Mouse (Mus musculus) lung, postnatal 25 days (tissue): Measurements from ENCODE around the gene Gls2.
"Not testable (repeated sequence)": the region's sequence is repeated elsewhere in the genome, so short reads cannot be mapped to it uniquely, and the experiment has no call there.

Source experiments
- DNase-seq: peaks from one replicate; pipeline ENCODE4 v3.0.0; 2022; ENCODE audit warnings: low spot score

Gene Gls2

DNA sequence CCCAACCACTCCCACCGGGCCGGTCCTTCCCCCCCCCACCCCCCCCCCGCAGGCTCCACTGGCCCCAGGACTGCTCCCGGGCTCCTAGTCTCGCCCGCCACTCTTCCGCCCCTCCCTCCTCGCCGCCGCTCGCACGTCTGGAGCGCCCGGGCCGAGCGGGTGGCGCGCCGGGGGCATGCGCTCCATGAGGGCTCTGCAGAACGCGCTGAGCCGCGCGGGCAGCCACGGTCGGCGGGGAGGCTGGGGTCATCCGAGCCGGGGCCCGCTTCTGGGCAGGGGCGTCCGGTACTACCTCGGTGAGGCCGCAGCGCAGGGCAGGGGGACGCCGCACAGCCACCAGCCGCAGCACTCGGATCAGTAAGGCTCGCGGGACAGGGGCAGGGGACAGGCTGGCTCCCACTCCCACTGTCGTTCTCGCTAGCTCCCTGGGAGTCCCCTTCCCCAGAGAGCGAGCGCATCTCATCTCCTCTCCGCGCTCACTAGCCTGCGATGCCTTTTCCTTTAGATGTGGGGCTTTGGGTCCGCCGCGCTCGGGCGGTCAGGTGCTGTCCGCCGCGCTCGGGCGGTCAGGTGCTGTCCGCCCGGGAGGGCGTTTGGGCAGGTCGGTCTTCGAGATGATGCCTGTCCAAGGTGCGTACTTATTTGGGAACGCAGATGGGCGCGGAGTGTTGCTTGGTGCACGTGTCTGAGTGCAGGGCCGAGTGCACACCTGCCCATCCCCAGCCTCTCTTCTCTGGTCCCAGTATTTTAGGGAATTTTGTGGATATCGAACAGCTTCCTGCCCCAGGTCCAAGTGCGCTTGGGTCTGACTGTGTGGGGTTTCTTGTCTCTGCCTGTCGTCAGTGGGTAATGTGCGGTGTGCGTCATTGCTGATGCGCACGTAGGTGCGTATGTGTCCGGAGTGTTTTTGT is 549 bp downstream of the Gls2 start:
- DNase-seq, result no peak

DNA sequence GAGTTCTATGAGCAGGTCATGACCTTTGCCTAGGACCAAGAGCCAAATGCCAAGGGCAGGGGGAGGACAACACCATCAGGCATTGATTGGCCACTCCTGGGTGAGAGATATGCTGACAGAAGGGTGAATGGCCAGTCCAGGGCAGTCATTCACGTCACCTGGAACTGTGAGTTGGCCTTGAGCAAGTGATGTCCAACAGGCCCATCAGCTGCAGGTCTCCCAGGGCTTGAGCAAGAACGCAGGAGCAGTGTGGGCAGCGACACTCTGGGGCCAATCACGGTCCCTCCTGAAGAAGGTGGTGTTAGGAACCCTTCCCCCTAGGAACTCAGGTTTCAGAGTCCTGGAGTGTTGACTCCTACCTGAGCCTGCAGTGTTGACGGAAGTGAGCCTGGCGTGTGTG is 7.6 kb downstream of the Gls2 start:
- no peak for DNase-seq

DNA sequence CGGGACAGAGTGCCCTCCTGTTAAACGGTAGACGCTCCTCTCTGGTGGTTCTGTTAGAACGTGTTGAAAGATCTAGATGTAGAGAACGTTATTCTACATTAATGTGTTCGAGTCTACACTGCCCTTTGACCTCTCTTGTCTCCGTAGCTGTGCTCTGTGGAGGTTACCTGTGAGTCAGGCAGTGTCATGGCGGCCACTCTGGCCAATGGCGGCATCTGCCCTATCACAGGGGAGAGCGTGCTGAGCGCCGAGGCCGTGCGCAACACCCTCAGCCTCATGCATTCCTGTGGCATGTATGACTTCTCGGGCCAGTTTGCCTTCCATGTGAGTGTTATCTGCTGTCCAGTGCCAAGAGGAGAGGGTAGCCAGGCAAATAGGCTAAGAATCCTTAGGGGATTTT is 10.7 kb downstream of the Gls2 start:
- DNase-seq, result no peak

DNA sequence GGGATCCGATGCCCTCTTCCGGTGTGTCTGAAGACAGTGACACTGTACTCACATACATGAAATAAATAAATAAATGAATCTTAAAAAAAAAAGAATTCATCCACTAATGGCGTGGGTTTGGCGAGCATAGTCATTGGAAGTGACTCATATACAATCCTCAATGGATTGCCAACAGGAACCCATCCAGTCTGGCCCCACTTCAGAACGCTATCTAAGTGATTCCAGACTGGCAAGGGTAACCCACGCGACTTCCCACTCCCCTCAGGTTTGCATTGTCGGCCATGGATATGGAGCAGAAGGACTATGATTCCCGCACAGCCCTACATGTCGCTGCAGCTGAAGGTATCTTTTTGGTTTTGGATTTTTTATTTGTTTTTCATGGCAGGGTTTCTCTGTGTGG is 14.1 kb downstream of the Gls2 start:
- no peak for DNase-seq

DNA sequence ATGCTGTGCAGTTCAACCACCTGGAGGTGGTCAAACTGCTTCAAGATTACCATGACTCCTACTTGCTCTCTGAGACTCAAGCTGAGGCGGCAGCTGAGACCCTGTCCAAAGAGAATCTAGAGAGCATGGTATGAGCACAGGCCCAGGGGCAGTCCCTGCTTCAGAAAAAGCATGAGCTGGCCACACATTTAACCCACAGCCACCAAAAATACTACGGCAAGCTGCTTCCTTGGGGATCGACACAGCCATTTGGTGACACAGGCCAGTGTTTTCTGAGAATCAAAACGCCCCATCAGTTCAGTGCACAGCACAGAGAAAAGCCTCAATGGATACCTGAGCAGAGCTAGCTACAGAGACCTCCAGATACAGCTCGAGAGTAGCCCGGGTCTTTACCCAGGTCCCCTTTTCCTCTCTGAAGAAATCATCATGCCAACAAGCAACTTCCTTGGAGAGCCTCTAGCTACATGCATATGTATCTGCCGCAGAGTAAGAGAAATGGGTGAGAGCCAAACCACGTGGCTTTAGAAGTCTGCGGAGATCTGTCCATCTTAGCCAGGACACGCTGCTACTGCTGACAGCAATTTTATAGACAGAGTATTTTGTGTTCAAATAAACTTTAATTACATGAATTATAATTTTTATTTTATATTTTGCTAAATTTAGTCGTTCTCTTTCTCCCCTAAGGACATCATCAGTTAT is 15.2 kb downstream of the Gls2 start:
- no peak for DNase-seq

DNA sequence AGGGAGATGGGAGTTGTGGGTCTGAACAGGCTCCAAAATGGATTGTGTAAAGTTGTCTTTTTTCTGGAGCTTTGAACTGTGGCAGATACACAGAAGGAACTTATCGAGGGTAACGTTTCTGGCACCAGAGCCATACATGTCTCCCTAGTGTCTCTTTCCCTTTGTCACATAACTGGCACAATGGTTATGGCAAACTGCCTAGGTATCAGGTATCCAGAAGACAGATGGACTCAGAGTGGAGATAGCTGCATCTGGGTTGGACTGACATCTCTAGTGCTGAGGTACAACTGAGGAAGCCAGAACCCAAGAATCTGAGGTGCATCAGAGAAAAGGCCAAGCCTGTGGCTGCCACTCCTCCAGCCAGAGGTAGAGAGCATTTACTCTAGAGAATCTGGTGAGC is 15.9 kb downstream of the Gls2 start:
- no peak for DNase-seq

DNA sequence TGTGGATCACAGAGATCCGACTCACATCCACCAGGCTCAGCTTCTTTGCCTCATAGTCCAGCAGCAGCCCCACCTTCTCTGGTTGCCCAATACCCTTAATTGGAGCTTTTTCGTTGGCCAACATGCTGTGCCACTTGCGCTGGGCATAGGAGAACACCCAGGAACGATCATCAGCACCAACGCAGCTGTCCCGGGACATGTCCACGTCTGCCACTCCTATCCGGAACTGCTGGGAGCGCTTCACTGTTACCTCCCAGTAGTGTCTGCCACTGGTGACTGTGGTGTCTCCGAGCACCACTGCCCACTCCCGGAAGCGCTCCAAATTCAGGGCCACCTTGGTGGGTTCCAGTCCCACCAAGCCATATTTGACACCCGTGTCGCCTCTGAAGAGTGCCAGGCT is 16.7 kb downstream of the Gls2 start:
- DNase-seq, result no peak

DNA sequence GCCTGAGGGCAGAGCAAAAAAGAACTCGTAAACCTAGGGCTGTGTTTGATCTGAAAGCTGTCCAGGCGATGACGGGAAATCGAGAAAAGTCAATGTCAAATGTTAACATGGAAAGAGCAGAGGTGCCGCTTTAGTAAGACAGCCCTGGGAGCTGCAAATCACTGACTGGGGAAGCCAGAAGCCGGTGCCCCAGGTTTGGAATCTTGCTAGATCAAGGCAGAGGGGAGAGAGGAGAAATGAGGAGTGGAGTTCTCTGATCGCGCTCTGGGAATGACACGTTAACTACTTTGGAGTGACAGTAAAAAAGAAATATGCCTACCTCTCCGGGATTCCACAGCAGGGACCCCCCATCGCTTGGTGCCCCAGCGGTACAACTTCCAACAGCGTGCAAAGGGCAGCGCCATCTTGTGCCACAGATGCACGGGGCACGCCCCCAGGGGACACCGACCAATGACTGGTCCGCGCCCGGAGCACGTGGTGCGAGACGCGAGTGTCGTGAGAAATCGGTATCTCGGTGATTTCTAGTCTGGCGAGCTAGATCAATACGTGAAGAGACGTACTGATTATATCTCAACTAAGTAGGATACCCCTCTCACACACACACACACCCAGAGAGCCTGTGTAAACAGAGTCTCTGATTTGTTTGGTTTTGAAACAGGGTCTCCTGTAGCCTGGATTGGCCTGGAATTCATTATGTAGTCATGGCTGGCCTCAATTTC is 17.3 kb downstream of the Gls2 start, which contains the start of gene Spryd4:
Spryd4 (minus strand) TSS at position 418 of the 719 bp plus-strand sequence.
- DNase-seq, result peak; percentile 91

DNA sequence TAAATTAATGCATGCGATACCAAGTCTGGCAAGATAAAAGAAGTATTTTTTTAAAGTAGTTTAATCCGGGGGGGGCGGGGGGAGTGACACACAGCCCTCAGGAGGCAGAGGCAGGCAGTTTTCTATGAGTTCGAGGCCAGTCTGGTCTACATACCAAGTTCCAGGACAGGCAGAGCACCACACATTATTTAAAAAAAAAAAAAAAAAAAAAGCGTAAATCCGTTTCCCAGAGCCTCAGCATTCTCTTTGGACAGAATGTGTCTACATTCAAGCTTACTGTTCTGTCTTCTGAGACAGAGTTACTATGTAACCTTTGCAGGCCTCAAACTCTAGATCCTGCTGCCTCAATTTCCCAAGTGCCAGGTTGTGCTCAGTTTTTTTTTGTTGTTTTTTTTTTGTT is 17.9 kb downstream of the Gls2 start:
- DNase-seq, result no peak

DNA sequence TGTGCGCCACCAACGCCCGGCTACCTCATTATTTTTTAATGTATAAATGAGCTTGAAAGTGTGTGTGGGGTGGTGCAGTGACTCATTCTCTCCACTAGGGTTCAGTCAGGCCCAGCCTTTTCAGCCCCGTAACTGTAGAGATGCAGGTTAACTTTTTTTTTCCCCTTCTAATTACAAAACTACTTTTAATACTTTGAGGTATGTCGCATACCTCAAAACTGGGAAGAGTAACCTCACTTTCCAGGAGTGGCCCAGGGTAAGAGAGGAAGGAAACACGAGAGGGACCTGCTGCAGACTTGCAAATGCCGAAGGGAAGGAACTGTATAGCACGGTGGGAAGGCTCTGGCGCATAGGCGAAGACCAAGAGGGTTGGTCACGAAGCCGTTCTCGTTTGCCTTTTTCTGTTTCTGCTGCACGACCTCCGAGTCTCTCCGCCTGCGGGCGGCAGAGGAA is 18.6 kb downstream of the Gls2 start:
- peak; percentile 82 for DNase-seq

DNA sequence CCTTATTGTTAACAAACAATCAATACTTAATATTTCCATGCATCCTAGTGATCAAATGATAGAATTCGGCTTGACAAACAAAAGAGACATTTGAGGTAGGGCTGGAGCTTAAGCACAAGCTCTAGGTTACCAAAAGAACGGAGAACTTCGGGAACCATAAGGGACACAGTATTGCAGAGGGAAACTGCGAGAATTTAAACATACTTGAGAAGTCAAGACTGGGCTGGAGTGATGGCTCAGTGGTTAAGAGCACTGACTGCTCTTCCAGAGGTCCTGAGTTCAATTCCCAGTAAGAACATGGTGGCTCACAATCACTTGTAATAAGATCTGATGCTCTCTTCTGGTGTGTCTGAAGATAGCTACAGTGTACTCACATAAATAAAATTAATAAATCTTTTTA is 19.9 kb downstream of the Gls2 start:
- DNase-seq, result not testable (repeated sequence)

DNA sequence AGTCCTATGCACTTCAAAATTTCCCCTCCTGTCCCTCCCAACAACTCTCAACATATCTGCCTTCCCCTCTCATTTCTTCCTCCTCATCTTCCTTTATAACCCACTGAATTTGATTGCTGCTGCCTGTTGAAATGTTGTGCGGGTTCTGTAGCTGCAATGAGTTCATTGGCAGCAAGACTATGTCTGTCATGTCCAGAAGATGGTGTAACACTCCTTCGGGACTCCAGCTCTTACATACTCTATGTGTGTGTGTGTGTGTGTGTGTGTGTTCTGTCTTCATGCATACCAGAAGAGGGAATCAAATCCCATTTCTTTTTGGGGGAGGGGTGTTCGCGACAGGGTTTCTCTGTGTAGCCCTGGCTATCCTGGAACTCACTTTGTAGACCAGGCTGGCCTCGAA is 20.7 kb downstream of the Gls2 start:
- DNase-seq, result no peak

DNA sequence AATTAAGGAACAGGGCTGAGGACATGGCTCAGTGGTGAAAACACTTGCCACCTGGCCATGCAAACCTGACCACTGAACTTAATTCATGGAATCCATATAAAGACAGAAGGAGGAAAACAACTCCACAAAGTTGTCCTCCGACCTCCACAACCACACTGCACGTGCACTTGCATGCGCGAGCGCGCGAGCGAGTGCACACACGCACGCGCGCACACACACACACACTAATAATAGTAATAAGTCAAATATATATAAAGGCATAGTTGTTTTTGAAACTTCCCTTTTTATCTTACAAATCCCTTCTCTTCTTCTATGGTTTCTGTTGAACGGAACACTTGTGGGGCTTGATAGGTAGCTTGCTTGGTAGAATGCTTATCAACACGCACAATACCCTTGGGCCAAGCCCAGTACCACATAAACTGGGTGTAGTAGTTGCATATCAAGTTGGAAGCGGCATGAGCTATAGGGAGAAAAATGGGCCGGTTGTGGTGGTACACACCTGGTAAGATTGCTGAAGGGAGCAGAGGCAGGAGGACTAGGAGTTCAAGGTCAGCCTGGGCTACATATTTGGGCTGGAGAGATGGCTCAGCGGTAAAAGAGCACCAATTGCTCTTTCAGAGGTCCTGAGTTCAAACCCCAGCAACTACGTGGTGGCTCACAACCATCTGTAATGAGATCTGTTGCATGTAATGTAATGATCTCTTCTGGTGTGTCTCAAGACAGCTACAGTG is 24.3 kb downstream of the Gls2 start:
- DNase-seq, result no peak

DNA sequence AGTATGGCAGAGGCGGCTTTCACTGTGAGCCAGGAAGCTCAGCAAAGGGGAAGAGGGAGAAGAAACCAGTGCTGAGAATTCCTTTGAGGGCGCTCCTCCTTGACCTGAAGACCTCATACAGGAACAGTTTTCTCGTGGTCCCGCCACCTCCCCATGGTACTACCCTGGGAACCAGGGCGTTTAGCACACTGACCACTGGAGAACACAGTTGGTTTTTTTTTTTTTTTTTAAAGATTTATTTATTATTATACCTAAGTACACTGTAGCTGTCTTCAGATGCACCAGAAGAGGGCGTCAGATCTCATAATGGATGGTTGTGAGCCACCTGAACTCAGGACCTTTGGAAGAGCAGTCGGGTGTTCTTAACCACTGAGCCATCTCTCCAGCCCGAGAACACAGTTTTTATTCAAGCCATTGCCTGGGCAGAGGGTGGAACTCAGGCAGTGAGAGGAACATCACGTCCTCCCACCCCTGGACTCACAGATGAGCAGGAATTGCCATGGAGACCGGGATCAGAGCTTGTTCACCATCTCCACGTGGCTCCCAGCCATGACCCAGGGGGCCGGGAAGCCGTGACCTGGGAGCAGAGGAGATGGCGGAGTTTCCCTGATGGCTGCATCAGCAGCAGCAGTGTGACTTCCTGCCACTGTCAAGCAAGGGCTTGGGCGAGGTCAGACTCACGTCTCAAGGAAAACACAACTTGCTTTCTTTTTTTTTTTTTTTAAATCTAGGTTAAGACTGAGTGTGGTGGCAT is 27.5 kb downstream of the Gls2 start:
- DNase-seq, result no peak

DNA sequence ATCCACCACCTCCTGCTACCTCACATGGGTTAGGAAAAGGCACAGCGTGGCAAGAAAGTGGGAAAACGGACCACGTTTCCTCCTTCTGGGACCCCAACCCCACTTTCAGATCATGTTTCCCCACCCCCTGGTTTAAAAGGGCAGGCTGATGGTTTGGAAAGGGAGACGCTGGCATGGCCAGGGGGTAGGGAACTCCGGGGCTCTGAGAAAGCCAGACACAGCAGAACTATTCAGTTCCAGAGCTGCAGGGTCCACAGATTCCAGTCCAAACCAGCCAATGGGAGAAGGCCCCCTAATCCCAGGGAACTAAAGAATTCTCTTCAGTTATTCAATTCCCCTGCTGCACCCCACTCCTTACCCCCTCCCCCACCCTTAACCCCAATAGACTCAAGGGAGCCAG is 30.8 kb downstream of the Gls2 start:
- no peak for DNase-seq

DNA sequence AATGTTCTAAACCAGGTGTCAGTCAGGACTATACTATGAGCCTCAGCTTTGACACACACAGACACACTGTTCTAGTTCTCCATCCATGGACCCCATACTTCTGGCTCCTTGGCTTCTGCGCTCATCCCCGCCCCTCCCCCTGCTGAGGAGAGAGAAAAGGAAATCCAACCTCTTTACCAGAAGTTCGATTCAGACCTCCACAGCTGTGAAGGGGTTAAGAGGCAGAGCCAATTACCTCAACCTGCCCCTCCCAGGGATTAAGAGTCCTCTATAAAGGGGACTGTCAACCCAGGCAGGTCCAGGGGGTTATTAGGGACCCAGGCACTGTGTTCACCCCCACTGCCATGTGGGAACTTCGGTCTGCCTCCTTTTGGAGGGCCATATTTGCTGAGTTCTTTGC is 31.3 kb downstream of the Gls2 start, which contains the start of gene Mip:
Mip (plus strand) TSS at position 301 of the 400 bp plus-strand sequence.
- DNase-seq, result no peak

DNA sequence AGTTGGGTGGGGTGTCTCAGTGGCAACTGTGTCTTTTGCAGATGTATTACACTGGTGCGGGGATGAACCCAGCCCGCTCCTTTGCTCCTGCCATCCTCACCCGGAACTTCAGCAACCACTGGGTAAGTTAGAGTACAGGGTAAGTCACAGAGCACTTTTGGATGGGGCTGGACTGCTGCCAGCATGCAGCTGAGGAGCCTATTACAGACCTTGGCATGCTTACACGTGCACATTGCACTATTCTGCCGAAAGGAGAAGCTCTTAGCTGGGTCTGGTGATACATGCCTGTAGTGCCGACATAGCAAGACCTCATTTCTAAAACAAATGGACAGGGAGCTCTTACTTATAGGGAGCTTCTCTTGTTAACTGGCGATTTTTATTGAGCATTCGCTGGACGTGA is 33.3 kb downstream of the Gls2 start:
- no peak for DNase-seq

DNA sequence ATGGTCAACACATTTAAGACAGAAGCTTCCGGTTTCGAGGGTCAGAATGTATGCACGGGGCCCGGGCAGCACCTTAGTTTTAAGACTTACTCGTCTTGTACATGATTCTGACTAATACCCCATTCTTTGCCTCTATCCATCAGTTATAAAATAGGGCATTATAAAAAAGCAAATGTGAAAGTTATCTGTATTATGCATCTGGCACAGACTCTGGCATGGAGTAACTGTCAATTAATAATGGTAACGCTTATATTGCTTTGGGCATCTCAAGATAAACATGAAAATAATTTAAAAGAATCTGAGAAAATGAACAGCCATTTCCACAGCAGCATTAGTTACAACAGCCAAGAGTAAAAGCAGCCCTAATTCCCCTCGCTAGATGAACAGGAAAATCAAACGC is 33.8 kb downstream of the Gls2 start:
- DNase-seq, result no peak

DNA sequence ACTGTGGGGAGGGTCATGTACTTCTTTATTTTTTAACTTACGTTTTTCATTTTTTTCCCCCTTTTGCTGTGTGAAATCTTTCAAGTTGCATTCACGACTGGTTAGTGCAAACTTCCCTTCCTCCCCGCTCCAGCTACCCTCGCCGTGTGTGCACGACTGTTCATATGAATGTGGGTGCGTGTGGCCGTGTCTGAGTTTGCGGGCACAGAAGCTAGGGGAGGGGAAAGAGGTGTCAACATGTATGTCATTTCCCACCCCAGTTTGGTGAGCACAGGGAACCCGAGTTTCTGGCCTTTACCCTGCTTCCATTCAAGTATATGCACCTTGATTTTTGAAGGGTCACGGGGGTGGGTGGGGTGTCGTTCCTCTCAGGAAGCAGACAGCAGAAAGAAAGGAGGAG is 36.3 kb downstream of the Gls2 start:
- no peak for DNase-seq

DNA sequence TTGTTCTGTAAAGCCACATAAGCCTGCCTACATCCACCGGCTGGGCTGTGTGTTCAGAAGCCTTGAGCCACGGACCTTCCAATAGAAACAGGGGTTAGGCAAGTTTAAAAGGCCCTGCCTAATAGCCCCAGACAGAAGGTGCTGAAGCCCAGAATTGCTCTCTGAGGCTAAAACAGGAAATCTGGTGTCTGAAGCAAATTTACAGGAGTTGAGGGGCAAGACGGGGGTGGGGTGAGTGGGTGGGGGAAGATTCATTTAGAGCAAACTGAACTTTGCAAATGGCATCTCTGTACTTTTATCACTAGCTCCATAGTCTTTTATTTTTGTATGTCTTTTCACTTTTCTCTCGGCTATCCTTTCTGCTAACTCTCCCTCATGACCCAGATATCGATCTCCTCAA is 36.9 kb downstream of the Gls2 start:
- no peak for DNase-seq
